Mouse (Mus musculus) cerebellum, postnatal 4 days (tissue): ENCODE data around the gene Tmem262.
"Not testable (repeated sequence)": the region's sequence is repeated elsewhere in the genome, so short reads cannot be mapped to it uniquely, and the experiment has no call there.

Experiments used
- DNase-seq, 2 experiments: peaks; one replicate each; pipeline ENCODE4 v3.0.0; 2022; ENCODE audit warnings: low spot score in 2 of 2, mixed read lengths in 1 of 2

The Tmem262 gene

GRCm38 (mm10) chr19:6079983-6080480 lies at the start of gene Tmem262:
Tmem262 (plus strand) TSS chr19:6080033.
- DNase-seq = no peak

DNA sequence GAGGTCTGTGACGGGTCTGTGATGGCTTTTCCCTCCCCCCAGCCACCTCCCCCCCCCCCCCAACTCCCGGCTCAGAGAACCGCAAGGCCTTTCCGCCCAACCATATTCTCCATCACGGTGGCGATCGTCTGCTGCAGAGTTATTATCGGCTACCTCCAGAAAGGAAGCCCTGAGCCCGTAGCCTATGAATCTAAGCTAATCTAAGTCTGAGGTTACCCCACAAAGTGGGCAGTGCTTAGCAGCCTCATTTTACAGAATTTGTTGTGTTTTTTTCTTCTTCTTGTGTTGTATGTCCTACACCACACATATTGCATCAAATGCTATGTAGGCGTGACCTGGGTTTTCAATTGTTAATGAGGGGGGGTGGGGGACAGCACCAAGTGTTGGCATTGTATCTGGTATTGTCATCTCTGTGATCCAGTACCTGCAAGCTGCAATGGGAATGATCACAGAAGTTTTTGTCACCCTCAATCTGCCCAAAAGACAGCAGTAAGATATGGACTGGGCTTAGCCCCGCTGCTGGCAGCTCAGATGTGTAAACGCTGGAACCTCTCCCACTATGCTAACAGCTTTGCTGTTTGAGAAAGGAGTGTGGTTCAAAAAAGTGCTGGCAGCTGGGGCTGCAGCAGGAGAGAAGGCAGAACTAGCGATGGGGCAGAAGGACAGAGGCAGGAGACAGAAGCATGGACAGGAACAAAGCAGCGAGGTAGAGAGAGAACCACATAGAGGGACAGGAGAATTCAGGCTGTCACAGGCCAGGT lies 49.1 kb upstream of the Tmem262 start:
- no peak for DNase-seq

DNA sequence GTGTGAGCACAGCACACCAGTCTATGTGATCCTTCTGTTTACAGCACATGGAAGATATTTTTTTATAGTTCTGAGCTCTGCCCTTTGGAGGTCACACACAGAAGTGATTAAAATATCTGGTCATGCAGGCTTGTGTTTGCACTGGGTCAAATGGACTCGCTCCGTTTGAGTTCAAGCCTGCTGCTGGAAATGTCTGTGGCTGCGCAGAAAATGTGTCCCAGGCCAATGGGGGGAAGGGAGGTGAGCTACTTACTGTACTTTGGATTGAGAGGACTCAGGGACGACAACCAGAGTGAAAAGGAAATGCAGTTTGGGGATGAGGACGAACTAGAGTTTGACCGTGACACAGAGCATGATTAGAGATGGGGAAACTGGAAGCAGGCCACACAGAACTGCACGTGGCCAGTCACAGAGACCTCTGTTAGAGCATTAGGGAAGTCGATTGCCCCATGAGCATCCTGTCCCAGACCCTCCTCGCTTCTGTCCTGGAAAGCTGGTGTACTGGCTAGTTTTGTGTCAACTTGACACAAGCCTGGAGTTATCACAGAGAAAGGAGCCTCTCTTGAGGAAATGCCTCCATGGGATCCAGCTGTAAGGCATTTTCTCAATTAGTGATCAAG lies 43.8 kb upstream of the Tmem262 start:
- DNase-seq = no peak

DNA sequence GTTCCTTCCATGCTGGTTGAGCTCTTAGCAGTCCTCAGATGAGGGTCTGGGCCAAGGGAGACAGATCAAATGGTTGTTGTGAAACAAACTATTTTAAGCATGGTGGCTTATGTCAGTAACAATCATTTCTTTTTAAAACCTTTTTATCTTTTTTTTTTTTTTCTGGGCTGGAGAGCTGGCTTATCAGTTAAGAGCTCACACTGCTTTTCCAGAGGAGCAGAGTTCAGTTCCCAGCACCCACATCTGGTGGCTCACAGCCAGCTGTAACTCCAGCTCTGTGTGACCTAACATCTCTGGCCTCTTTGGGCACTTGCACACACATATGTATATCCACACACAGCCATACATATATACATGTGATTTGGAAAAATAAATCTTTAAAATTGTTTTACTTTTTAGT lies 42.1 kb upstream of the Tmem262 start:
- DNase-seq = no peak

DNA sequence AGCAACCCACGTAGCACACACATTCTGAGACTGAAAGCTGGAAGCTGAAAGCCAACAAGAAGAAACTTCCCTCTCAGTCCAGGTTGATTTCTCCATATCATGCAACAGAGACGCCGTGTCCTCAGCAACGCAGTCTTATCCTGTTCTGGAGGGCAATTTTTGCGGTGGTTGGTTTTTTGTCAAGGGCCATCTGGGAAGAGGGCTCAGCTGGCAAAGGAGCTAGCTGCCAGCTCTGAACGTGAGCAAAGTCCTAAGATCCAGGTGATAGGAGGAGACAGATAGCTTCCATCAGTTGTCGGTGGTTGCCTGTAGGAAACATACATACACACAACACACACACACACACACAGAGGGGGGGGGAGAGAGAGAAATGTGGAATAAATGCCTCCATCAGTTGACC lies 41.5 kb upstream of the Tmem262 start:
- DNase-seq = no peak

DNA sequence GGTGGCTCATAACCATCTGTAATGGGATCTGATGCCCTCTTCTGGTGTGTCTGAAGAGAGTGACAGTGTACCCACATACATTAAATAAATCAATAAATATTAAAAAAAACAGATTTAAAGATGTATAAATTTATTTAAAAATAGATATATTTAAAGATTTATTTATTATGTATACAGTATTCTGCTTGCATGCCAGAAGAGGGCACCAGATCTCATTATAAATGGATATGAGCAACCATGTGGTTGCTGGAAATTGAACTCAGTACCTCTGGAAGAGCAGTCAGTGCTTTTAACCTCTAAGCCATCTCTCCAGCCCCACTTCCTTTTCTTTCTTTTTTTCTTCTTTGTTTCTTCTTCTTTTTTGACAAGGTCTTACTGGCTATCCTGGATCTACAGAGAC lies 39.8 kb upstream of the Tmem262 start:
- no peak for DNase-seq

DNA sequence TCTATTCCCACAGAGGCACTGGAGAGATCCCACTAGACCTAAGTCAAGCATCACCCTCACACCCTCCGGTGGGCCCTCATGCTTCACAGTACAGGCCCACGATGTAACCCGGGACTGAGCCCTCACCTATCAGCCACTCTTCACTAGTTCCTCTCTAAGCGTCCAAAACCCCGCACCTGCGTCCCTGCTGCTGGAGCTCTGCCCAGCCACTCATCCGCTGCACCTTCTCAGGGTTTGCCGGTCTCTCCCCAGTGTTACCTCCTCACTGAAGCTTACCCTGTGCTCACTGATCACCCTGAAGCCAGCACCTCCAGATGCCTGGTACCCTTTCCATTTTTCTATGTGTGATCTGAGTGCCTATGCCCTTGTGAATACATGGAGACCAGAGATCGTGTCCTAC lies 37.5 kb upstream of the Tmem262 start:
- no peak for DNase-seq

DNA sequence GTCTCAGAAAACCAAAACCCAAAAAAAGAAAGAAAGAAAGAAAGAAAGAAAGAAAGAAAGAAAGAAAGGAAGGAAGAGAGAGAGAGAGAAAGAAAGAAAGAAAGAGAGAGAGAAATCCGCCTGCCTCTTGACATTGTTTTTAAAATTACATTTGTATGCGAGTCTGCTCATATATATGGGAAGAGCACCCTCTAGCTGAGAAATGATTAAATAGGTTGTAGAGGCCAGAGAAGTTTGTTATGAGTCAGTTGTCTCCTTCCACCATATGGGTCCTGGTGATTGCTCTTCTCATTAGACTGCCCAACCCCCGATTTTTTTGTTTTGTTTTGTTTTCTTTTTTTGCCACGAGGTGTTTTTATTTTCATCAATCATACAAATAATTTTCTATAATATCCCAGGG lies 35.7 kb upstream of the Tmem262 start:
- not testable (repeated sequence) for DNase-seq

GRCm38 (mm10) chr19:6045366-6046293 lies 34.2 kb upstream of the Tmem262 start:
- no peak for DNase-seq

DNA sequence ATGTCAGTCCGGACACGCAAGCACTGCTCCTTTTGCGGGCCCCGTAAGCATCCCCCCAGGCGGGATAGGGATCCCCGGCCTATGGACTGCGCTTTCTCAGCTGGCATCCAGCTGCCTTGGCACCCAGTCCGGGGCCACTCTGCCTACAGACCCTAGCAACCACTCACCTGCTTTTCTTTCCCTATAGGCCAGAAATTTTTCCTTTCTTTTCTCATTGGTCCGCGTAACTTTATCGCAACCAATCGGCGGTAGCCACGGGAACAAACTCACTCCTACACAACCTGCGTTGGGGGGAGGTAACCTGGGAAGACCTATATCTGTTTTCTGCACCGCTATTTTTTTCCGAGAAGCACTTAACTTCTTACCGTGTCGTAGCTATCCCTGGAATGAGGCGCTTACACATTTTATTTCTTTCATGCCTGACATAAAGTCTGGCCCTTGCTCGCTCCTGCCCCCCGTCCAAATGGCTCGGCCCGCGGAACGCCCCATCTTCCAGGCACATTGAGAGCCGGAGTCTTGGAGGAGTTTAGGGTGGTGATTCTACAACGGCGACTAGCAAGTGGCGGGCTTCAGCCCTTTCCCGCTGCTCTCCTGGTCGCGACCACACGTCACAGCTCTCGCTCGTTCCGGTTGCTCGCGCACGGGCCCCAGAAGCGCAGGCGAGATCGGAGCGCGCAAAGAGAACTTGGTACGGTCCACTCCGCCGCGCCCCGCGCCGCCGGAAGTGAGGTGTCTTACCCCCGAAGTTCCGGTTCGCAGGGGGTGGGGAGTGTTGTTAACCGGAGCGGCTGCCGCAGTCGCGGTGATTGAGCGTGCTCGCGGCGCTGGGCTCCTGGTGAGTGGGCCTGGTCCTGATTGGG lies 33.3 kb upstream of the Tmem262 start, which contains the start of gene Syvn1:
Gene Syvn1, plus strand, starts transcription at position 283 of the 860 bp plus-strand sequence.
- peak; percentile 81 to 87 for DNase-seq

GRCm38 (mm10) chr19:6047154-6047898 lies 32.5 kb upstream of the Tmem262 start:
- no peak for DNase-seq

GRCm38 (mm10) chr19:6047899-6048166 lies 32.0 kb upstream of the Tmem262 start:
- no peak for DNase-seq

GRCm38 (mm10) chr19:6048681-6049410 lies 31.0 kb upstream of the Tmem262 start:
- no peak for DNase-seq

GRCm38 (mm10) chr19:6052516-6052915 lies 27.3 kb upstream of the Tmem262 start:
- no peak for DNase-seq

DNA sequence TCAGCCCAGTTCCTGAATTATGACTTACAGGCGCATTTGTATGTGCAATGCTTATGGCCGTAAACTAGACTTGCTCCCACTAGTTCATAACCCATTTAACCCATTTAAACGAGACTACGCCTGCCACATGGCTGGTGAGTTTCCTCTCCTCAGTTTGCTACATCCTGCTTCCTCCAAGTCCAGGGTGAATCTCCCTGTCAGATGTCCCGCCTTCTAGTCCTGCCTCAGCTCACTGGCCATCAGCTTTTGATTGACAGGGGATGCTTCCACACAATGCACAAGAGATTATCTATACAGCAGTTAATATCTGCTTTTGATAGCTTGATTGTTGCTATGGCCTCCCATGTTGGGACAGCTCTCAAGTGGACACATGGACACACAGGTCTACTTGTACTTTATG lies 25.5 kb upstream of the Tmem262 start:
- DNase-seq = no peak

DNA sequence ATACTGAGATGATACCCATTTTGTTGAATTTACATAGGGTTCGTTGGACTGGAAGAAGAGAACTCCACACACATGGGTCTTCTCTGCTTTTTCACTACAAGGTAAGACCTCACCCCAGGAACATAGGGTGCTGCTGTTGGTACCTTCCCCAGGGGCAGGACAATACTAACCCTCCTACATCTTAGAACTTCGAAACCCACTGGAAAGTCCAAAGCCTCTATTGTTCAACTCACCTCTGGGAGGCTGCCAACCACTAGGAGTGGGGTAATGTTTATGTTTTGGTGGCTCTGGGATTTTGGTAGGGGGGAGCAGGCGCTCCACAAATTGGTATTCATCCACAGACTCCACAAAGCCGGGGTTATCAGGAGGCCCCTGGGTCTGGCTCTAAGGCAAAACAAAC lies 23.1 kb upstream of the Tmem262 start:
- DNase-seq = no peak

DNA sequence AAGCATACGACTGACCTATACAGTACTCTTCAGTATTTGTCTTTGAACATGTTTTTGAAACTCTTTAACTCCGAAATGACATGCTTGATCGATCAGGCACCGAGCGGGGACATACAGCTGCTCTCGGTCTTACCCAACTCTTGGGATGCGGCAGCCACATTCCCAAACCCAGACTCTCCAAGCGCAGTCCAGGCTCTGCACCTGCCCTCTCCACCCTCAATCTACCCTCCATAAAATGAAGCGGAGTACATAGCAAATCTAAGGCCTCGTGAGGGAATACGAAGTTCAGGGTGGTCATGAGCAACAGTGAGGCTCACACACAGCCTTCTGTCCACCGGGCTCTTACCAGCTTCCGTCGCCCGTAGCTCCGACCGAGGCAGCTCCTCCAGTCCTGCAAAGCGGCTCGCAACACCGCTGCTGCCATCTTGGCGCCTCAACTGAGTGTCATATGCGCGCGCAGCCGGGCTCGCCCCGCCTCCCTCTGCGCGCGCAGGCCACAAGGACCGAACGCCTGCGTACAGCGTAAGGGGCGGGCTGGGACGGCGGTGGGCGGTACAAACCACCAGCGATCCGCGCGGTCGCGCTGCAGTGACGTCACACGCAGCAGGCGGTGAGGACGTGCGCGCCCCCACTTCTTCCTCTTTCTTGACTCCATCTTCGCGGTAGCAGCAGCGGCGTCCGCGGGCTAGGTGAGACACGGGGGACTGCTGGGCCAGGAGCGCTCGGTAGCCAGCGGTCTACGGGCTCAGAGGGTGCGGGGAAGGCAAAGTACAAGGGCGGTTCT lies 22.3 kb upstream of the Tmem262 start, which contains the start of the genes Mrpl49 and Fau:
Gene Mrpl49, minus strand, starts transcription at position 473 of the 784 bp plus-strand sequence.
Gene Fau, plus strand, starts transcription at position 532 of the 784 bp plus-strand sequence.
- DNase-seq = peak; percentile 98 to 99

DNA sequence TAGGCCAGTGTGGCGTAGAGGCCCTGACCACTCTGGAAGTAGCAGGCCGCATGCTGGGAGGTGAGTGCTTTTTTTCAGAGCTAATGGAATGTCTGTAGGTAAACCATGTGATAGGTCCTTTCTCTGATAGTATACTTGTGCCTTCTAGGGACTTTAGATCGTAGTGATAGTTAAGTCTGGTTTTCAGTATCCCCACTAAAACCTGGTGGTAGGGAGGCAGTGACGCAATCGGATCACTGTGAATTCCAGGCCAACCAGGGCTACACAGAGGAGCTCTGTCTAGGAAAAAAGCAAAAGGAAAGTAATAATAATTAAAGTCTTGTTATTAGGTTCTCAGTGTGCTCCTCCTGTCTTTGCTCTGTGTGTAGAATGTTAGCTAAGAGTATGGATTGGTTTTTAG lies 21.3 kb upstream of the Tmem262 start:
- DNase-seq = no peak

GRCm38 (mm10) chr19:6058966-6059365 lies 20.9 kb upstream of the Tmem262 start:
- no peak for DNase-seq
